Mouse (Mus musculus) stomach, postnatal 0 days (tissue): ENCODE results near the gene Tceal9.

ENCODE experiments used
- CTCF ChIP-seq: IDR thresholded peaks from 2 replicates; pipeline ENCODE4 v1.5.1; 2016; ENCODE audit warnings: antibody characterized with exemption, low read depth, mild to moderate bottlenecking, moderate library complexity
- EP300 ChIP-seq: optimal IDR thresholded peaks from 2 replicates; pipeline ENCODE3; 2016; ENCODE audit warnings: antibody characterized with exemption

DNA sequence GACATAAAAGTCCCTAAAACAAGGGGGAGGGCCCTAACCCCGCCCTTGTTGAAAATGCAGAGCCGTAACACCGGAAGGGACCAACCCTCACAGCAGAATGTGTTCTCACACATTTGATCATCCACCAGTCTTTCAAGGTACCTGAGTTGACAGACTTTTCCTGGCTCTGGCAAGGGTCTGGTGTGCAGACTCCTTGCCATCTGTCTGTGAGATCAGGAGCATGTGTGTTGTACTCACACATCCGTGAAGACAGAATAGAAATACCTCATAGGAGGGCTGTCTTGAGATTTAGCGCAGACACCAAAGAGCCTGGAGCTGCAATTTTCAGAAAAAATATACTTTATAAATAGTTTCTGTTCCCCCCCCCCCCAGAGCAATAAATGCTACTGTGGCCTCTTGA, 34.5 kb downstream of the Tceal9 start:
- no peak for TF ChIP-seq CTCF
- no peak for TF ChIP-seq EP300
